Mouse (Mus musculus) thymus, adult 18-20 months (tissue): ENCODE measurements around the gene Med12l.

ENCODE experiments used
- DNase-seq, 2 experiments: peaks; one replicate each; pipeline ENCODE4 v3.0.0; 2022; ENCODE audit warnings: mixed read lengths in 2 of 2

Med12l gene

DNA sequence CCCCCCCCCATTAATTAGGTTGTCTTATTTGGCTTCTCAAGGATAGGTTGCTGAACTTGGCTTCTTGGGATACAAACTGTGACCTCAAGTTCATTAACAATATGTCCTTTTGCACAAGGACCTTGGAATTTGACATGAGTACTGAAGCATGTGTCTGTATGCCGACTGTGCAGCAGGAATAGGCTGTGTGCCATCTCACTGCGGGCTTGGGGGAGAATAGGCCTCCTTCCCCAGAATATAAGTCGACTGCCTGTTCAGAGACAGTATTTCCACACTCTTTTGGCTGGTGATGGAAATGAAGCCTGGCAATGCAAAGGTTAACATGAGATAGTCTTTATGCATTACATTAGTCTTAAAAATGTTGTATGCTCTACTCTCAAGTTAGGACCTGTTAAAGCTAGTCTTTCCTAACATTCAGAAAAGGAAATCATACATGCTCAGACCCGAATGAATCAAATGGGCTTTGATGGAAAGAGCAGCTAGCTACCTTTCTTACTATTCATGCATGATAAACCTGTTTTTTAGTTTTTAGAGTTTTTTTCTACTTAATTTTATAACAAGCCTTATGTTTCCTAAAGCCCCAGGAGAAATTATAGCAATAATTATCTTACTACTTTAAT lies 191.8 kb downstream of the Med12l start:
- DNase-seq = no peak

DNA sequence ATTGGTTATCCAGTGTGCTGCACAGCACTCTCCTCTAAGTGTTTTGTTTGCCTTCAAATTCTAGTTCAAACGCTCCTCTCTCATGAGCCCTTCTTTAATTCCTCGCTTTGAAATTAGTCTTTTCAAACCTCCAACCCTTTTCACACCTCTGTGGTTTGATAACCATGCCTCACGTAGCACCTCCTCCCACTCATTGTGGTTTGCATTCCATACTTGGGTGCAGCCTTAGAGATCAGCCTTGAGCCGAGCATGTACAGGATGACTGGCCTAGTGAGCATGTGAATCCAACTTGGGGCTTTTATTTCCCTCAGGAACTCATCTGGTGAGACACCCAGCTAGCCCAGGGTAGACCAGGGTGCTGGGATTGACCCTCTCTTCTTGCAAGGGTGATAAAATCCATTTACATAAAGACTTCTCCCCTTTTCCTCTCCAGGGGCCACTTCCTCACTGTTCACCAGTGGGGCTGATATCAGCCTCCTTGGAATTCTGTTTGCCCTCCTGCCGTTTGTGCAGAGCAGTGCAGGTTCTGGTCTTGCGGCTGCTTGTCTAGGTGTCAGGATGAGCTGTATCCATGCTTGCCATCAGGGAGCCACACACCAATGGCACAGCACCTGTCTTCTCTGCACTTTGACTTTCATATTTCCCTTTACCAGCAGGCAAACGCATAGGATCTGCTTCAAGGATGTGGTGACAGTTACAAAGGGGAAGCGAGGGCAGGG lies 198.3 kb downstream of the Med12l start:
- no peak for DNase-seq

DNA sequence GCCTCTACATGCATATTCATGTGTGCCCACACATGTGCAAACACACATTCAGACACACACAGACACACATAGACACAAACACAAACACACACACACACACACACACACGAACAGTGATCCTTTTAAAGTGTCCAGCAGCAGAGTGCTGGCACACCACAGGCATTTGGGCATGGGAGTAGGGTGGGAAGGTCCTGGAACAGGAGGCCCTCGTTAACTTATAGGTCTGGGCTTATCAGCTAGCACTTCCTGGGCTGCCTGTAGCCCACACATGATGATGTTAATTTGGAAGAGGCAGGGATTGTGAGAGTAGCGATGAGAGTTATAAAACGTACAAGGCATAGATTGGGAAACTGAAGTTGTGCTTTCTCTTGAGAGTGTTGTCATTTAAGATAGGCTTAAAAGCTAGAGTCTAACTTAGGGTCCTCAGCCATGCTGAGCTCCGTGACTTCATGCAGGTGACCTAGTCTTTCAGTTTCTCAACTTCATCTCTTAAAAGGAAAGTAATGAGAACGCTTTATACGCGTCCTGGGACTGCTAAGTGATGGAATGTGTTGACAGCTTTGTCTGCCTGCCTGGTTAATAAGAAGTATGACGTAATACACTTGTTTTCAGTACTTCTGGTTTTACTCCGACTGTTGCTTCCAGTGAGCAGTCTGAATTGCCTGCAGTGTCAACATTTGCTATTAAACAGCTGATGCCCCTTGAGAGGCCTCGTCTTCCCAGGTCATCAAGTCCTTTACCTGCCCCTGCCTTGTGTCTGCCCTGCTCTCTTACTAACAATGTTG lies 199.3 kb downstream of the Med12l start:
- DNase-seq = no peak

DNA sequence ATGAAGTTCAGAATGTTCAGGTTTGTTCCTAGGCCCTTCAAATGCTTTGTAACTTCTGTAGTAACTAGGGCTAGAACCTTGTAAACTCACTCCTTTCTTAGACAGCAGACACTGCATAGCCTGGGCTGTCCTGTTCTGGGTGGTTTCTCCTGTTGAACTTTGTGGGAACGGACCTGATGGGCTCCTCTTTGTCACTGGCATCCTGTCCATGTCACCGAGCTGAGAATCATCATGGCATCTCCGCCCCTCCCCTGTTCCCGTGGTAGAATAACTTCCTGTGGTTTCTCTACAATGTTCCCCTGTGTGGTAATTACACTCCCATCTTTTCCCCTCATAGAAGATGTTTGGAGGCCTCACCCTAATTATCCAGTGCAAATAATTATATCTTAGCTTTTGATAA lies 200.3 kb downstream of the Med12l start:
- DNase-seq = no peak

DNA sequence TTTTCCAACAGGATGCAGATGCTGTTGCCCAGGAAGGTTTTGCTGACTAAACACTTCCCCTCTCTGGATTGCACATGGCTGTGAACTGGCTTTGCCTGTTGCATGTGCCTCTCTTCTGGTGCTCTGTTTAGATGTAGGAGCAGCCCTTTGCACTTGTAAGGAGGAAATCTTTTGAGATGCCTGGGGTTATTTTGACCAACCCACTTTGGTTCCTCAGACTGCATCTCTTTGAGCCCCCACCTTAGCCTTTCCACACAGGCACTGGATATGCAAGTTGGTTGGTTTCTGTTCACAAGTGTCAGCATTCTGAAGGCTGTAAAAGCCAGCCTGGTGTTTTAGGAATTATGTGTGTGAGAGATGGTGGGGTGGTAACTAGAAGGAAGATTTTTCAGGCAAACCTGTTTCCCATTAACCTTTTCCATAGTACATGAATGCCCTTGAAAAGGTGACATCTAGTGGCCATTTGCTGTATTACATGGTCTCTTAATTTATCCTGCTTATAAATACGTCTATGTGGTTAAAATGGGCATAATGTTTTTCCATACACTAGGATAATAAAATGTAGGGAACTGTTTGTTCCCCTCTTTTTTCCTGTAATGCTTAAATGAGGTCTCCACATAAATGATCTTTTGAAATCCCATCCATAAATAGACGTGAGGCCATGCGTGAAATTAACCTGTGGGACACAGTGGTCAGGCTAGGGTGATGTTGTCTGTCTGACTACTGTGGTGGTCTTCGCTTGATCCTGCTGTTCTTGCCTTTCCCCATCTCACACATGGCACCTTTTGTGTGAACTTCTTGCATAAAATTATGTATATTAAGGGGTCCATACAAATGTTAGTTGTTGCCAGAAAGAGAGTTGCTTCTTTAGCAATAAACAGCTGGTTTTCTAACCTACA lies 203.3 kb downstream of the Med12l start:
- DNase-seq = no peak

DNA sequence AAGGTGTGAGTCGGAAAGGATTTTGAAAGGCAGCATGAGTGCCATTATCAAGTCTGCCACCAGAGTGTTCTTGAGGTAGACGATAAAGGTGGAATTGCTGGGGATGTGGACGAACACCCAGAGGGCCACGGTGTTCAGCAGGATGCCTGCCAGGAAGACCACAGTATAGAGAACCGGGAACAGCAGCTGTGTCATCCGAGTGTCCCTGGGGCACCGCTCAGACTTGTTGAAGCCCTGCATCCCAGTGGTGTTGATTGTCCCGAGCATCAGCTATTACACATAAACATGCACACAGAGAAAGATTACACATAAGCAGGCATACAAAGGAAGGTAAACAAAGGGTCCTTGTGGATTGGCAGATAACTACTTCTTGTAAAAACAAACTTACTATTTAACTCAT lies 204.5 kb downstream of the Med12l start:
- no peak for DNase-seq

DNA sequence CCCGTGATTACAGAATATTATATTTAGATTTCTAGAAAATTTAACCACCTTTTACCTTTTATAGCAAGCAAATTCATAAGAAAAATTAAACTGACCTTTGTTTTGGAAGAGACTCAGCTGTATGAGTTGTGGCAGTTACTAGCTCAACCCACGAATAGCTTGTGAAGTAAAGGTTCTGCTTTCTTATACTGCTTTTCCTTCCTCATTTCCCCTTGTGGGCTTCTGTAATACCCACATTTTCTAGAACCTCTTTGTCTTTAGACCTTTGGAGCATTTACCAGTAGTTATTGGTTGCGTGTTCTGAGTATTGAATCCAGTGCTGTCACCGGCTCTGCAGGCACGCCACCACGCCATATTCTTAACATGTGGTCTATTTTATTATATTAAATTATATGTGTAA lies 205.1 kb downstream of the Med12l start, which contains the start of gene P2ry13:
Gene P2ry13, minus strand, starts transcription at position 156 of the 400 bp plus-strand sequence.
- DNase-seq = no peak

DNA sequence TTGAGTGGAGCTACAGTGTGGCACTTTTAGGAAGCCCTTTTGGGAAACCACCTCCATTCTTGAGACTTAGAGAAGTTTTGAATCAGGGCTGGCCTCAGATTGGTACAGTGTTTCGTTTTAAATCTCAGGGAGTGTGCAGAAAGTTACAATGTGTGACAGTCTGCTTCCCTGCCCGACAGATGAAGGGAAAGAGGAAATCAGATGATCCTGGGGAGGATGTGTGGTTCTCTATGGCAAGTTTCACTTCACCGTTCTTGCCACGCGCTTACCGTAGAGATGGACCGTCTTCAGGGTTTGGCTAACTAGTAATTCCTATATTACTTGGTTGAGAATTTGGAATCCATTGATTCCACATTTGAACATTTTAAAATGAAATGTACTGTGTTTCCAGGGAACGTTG lies 206.2 kb downstream of the Med12l start:
- no peak for DNase-seq

DNA sequence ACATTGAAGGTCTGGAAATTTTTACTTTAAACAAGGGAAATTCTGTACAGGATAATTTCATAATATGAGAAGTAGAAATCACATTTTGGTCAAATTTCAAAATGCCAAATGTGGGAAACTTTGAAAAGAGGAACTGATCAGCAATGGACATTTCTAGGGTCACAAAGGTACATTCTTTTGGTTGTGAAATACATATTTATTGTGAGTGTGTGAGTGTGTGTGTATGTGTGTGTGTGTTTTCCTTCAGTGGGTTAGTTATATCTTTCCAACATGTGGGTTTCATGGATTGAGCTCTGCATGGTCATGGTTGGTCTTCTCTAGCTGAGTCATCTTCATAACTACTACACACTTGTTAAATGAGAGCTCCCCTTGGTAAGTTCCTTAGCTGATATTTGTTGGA lies 206.8 kb downstream of the Med12l start:
- no peak for DNase-seq

DNA sequence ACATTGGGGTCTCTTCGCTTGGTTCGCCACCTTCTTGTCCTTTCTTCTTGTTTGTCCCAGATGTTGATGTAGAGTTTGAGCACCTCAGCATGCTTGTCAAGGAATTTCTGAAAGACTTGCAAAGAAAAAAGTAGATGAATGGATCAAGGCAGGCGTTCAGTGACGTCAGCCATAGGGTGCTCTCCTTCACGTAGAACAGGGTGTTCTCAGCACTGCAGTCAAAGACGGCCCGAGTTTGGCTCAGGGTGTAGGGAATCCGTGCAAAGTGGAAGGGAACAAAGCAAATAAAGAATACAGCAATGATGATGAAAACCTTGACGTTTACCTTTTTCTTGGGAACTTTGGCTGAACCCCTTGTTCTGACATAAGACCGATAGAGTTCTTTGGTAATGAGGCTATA lies 211.6 kb downstream of the Med12l start:
- no peak for DNase-seq

DNA sequence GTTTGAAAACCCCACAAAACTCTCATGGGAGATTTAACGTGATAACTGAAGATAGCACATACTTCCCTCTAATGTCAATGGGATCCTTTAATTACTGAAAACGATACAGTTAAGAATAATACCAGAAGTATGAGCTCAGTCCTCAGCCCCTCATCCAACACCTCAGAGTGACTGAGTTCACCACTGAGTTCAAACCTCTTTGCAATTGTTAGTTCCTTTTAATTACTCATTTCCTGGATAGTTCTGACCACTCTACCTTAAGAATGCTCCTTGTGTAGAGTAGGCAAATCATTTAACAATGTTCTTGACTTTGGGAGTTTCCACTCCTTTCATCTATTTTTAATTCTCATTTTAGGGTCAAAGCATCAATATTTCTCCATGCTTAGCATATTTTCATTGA lies 213.7 kb downstream of the Med12l start:
- no peak for DNase-seq

DNA sequence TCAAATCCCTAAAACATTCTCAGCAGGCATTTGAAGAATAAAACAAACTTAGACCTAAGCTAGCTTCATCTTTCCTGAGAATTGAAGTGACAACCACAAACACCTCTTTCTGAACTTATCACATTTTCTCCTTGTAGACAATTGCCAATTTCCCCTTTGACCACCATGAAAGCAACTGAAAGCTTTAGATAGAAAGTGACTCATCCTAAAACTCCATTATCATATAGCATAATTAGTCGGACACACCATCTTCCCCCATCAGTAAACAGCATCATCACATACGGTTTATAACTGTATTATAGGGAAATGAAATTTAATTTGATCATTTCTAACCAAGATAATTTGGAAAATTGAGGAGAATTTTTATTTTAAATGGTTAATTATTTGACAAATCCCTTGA lies 216.7 kb downstream of the Med12l start:
- no peak for DNase-seq

DNA sequence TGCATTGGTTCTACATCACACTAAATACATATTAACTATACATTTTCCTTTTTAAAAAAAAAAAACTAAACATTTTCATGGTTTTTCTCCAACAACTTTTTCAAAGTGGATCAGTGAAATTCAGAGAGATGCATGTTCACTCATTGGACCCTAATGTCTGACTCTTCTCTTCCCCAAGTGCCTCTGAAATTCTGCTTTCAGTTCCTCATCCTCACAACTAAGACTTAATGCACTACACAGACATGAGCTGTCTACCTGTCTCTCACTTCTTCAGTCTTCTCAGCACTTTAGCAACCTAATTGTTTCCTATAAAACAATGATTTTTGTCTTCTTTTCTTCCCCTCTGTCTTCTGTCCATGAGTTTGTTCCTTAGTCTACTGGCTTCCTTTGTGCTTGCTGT lies 219.8 kb downstream of the Med12l start:
- DNase-seq = no peak

DNA sequence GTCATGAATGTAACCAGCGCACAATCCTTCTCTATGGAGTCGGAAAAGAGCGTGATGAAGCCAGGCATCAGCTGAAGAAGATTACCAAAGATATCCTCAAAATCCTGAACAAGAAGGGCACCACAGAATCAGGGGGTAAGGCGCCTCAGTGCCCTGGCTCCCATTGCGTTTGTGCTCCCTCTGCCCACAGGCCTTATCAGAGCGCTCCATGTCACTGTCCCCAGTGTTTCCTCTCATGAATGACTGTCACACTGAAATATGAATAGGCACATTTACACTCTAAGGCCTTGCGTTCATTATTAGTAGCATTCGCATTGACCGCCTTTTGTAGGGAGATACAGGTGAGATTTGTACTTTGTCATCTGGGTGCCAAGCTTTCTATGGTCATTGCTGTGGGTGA lies 222.1 kb downstream of the Med12l start:
- DNase-seq = no peak

DNA sequence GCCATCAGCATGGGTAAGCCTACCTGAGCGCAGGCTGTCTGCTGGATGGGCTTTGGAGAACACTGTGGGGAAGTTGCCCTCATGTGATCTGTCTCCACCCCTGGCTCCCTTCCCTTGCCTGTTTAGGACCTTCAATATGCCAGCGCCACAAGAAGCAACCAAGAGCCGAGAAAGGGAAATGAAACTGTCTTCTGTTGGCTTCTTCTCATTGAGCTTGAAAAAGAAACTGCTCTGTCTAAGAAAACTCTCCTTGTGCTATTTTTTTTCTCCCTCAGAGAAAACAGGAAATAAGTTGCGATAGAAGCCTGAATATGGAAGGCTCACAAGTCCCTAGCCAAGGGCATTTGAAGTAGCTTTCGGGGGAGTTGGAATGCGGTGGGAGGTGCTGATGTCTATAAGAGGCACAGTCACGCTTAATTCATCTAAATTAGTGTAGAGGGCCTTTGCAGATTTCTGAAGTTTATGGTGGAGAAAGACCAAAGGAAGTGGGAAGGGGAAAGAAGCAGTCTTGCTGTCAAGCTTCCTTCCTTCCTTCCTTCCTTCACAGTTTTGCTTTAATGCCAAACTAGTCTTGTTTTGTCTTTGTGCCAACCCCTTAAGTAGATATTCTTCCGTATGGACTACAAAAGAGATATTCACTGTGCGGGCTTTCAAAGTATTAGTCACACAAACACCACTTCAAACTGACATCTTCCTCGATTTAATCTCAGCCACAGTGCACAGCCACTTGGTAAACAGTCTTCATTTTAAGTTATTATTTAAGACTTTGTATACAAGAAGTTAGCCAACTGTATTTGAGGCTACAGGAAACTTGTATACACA lies 223.3 kb downstream of the Med12l start:
- DNase-seq = no peak

DNA sequence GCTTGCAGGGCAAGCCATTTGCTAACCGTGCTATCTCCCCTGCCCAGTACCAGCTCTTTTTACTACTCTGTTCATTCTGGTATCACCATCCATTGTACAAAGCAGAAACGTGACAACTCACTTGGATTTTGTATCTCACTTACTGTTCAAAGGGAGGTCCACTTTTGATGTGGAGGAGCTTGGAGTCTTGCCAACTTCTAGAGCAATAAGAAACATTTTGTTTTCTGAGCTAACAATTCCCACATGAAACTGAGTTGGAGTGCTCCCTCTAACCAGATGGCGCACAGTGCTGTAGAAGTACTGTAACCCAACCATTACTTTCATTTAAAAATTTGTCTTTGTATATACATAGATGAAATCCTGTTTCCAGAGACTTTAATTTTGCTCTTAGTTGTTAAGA lies 225.3 kb downstream of the Med12l start:
- DNase-seq = no peak

DNA sequence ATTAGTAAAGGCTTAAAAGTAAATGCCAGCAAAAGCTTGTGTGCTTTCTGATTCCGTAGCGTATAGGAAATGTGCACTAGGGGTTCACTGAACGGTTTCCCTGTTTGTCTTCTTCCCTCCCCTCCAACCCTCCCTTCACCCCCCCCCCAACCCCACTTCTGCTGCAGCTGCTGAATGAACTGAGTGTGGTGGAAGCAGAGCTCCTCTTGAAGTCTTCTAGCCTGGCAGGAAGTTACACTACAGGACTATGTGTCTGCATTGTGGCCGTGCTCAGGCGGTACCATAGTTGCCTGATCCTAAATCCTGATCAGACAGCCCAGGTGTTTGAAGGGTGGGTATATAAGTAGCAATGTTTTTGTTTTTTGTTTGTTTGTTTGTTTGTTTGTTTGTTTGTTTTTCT lies 229.3 kb downstream of the Med12l start:
- peak; percentile 43 to 67 for DNase-seq

DNA sequence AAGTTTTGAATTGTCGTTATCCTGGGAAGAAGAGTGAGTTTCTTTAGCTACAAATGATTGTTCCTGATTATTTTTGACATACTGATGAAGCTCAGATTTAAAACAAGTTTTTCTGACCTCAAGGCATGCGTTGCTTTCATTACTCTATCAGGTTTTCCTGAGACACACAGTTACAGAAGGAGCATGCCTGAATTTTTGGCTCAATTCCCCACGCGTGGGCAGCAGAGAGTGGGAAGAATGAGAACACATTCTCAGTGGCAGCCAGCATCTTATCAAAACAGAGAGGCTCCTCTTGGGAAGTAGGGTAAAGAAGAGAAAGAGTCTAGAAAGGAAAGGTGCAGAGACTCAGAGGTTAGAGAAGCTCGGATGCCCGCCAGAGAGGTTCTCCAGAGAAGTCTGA lies 237.8 kb downstream of the Med12l start:
- DNase-seq = no peak

DNA sequence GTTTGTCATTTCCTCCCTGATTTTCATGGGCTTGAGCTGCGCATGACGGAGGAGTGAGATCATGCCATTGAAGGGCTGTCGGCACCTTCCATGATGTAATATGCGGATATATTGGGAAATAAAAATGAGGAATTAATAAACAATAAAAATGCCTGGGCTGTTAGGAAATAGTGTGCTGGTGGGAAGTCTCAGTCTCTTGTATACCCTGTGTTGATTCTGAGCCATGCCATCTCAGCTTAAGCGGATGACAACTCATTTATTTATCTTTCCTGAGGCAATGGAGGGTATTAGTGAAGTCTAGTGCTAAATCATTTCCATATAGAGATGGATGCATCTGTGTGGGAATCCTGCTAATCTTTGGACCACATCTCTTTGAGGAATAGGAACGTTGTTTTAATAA lies 242.4 kb downstream of the Med12l start:
- no peak for DNase-seq

DNA sequence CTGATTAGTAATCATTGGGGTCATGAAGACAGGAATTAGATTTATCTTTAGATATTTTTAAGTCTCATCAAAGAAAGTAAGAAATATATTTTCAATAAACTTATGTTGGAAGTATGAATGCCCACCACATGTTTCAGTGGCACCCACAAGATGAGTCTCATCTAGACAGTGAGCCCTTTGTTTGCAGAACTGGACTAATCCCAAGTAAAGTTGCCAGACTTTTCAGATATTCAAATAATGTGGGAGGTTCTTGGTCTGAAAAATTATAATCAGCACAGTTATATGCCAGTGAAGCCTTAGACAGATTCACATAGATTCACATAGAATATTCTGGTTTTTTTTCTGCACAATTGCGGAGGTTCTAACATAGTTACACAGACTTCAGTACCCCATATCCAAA lies 244.8 kb downstream of the Med12l start:
- DNase-seq = no peak

DNA sequence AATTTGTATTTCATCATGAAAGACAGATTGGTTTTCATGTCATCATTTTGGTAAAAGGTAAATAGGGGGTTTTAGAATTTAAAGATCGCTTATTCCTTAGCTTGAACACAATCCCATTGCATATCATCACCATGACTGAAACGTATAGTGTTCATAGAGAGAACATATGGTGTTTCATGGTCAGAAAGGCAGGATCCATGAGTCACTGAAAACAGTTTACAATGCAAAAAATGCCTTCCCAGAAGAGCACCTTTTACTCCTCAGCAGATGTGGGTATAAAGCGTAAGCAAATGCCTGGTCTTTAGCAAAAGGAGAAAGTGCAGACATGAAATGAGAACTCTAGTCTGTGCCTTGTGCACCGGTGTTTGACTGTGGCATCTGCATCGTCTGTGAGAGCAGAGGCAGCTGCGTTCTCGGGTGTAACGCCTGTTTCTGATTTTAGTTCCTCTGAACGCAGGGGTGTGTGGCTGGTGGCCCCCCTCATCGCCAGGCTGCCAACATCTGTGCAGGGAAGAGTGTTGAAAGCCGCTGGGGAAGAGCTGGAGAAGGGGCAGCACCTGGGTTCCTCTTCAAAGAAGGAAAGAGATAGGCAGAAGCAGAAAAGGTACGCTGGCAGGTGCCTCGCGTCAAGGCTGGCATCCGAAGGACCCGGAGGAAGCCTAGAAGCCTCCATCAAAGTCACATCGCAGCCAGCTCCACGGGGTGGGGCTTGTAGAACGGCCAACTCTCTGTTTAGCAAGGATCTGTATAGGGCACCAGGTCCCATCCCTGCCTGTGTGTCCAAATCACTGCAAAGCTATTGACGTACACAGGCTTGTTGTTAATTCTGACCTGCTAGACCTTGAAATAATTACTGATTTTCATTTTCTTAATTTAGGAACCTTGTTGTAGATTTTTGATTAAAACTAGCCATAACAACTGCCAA lies 252.4 kb downstream of the Med12l start:
- DNase-seq = peak; percentile 82 to 87
